Mouse (Mus musculus): ENCODE data around the gene Stum.

GRCm38 (mm10) chr1:180520190-180520589, 36.9 kb upstream of the Stum start:
- TF ChIP-seq GATA1 (IDR thresholded peaks at IDR 0.05; ENCODE audit: borderline replicate concordance, low read length): no peak
- TF ChIP-seq FLI1 (IDR thresholded peaks at IDR 0.05; ENCODE audit: low read length): no peak
